Mouse (Mus musculus) heart, embryonic 11.5 days (tissue): ENCODE measurements at regions not wholly inside any gene's neighbourhood (a gene's known extent, or its start where the extent isn't known, plus 50 kb on each side); places are given as distances from the start of the nearest gene placed in this dataset.

Source experiments
- ATAC-seq: fragments of 200-750 bp; cut with Nextera tagmentation; replicated peaks from 2 replicates; pipeline ENCODE4 v1.8.0; 2017; ENCODE audit warnings: moderate library complexity; ENCODE audit not compliant: insufficient number of reproducible peaks, low FRiP score, low TSS enrichment
- H3K27ac ChIP-seq: fragments of 300-500 bp; sonication (generic); 2 replicates; pipeline ENCODE4 v1.5.1; 2014; ENCODE audit warnings: mild to moderate bottlenecking, low read depth, low read length
- H3K27me3 ChIP-seq: fragments of 300-500 bp; sonication (generic); 2 replicates; pipeline ENCODE4 v1.6.1; 2014; ENCODE audit warnings: mild to moderate bottlenecking, low read length, mixed read lengths; ENCODE audit not compliant: control insufficient read depth, insufficient read depth
- H3K36me3 ChIP-seq: fragments of 300-500 bp; sonication (generic); 2 replicates; pipeline ENCODE4 v1.6.1; 2014; ENCODE audit warnings: mild to moderate bottlenecking, low read length, moderate library complexity, mixed read lengths; ENCODE audit not compliant: control insufficient read depth, insufficient read depth
- H3K4me1 ChIP-seq: fragments of 300-500 bp; sonication (generic); 2 replicates; pipeline ENCODE4 v1.6.1; 2014; ENCODE audit warnings: low read length; ENCODE audit not compliant: control insufficient read depth, insufficient read depth
- H3K4me2 ChIP-seq: fragments of 300-500 bp; sonication (generic); 2 replicates; pipeline ENCODE4 v1.6.1; 2014; ENCODE audit warnings: mild to moderate bottlenecking, moderate library complexity
- H3K4me3 ChIP-seq: fragments of 300-500 bp; sonication (generic); 2 replicates; pipeline ENCODE4 v1.5.1; 2014; ENCODE audit warnings: low read depth, low read length
- H3K9ac ChIP-seq: fragments of 300-500 bp; sonication (generic); 2 replicates; pipeline ENCODE4 v1.6.1; 2014; ENCODE audit warnings: mild to moderate bottlenecking, low read depth, low read length, moderate library complexity
- H3K9me3 ChIP-seq: fragments of 300-500 bp; sonication (generic); replicated peaks from 2 replicates; pipeline ENCODE4 v1.6.1; 2016; ENCODE audit warnings: low read length; ENCODE audit not compliant: control insufficient read depth
- WGBS: fragments of 180-500 bp; shearing (Covaris S2); extraction: QIAGEN DNeasy Blood & Tissue Kit; methylation state at CpG from one replicate; pipeline ENCODE4 v1.1.7; 2014; ENCODE audit not compliant: insufficient replicate concordance; 5-methylcytosine and 5-hydroxymethylcytosine counted together

DNA sequence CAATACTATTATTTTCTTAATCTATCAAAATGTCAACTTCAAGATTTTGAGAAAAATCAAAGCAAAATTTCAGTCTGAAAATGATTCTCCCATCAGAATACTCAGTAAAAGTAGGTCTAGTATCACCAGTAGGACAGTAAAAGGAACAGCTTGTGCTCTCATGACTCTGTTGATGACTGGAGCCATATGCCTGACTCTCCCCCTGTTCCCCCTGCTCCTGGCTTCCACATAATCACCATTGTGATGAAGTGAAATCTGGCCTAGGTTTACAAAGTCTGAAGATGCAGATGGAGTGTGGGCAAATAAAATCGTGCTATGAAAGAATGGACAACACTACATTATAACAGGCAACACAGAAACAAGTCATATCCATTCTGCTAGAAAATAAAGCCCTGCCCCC, 708.3 kb upstream of the Nrsn1 start:
- Histone ChIP-seq H3K9ac (no peak overlapping the region), H3K27me3 (no peaks in the 10 kb centered on the region), H3K27ac (no peak overlapping the region), H3K4me3 (no peak overlapping the region), H3K4me1 (no peaks in the 10 kb centered on the region), H3K4me2 (no peak overlapping the region), H3K9me3 (no peaks in the 10 kb centered on the region), H3K36me3 (no peaks in the 10 kb centered on the region)
- 57% methylated on average over 1 of the region's 1 CpGs for WGBS
- ATAC-seq = no peak

- no peak overlapping the region for H3K4me3 ChIP-seq
- H3K4me1 ChIP-seq = peaks cover 4% of the 10 kb centered on the region; the same call in 1 of the 2 replicates
- H3K9me3 ChIP-seq = no peaks in the 10 kb centered on the region
- no peak overlapping the region for H3K27ac ChIP-seq
- H3K36me3 ChIP-seq = no peaks in the 10 kb centered on the region
- H3K9ac ChIP-seq = no peak overlapping the region
- ATAC-seq = no peak
- no peak overlapping the region for H3K4me2 ChIP-seq
- no peaks in the 10 kb centered on the region for H3K27me3 ChIP-seq
Measured at GRCm38 (mm10) chr13:25958592-25958991, 688.3 kb upstream of the Nrsn1 start.

DNA sequence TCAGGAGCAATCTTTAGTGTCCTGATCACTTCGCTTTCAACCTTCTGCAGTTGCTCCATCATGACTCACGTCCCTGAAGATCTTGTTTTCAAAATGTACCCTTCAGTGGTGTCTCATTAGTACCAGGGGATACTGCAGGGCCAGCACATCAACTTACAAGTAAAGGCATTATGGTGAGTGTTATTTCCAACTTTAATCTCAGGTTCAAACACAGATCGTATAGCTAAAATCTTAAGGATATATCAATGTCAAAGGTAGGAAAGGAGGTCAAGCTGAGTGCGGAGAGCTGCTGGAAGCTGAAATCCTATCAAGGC, 687.8 kb upstream of the Nrsn1 start:
- no peaks in the 10 kb centered on the region for H3K36me3 ChIP-seq
- H3K27me3 ChIP-seq = no peaks in the 10 kb centered on the region
- no peak overlapping the region for H3K27ac ChIP-seq
- WGBS = 63% methylated on average over 4 of the region's 4 CpGs
- no peak overlapping the region for H3K4me3 ChIP-seq
- H3K4me1 ChIP-seq = peaks cover 4% of the 10 kb centered on the region; the same call in 1 of the 2 replicates
- H3K4me2 ChIP-seq = no peak overlapping the region
- no peaks in the 10 kb centered on the region for H3K9me3 ChIP-seq
- H3K9ac ChIP-seq = no peak overlapping the region
- ATAC-seq = no peak

GRCm38 (mm10) chr13:25957451-25958152, 687.3 kb upstream of the Nrsn1 start:
- no peak for ATAC-seq
- 48% methylated on average over 4 of the region's 4 CpGs for WGBS

GRCm38 (mm10) chr13:25937631-25938030, 667.3 kb upstream of the Nrsn1 start:
- H3K9me3 ChIP-seq = no peaks in the 10 kb centered on the region
- H3K4me2 ChIP-seq = no peak overlapping the region
- peaks cover 6% of the 10 kb centered on the region for H3K4me1 ChIP-seq
- no peak overlapping the region for H3K9ac ChIP-seq
- no peak overlapping the region for H3K27ac ChIP-seq
- H3K4me3 ChIP-seq = no peak overlapping the region
- no peaks in the 10 kb centered on the region for H3K36me3 ChIP-seq
- H3K27me3 ChIP-seq = no peaks in the 10 kb centered on the region
- ATAC-seq = no peak
- 64% methylated on average over 1 of the region's 1 CpGs for WGBS

More at GRCm38 (mm10) chr13:25957451-25958152, 687.3 kb upstream of the Nrsn1 start:
- Histone ChIP-seq H3K9ac (no peak overlapping the region), H3K27ac (no peak overlapping the region), H3K4me3 (no peak overlapping the region), H3K36me3 (no peaks in the 10 kb centered on the region), H3K4me2 (no peak overlapping the region), H3K27me3 (no peaks in the 10 kb centered on the region), H3K9me3 (no peaks in the 10 kb centered on the region), H3K4me1 (peaks cover 4% of the 10 kb centered on the region; the same call in 1 of the 2 replicates)

GRCm38 (mm10) chr13:25933783-25934182, 663.5 kb upstream of the Nrsn1 start:
- H3K4me2 ChIP-seq = no peak overlapping the region
- 38% methylated on average over 3 of the region's 3 CpGs for WGBS
- no peaks in the 10 kb centered on the region for H3K9me3 ChIP-seq
- H3K27me3 ChIP-seq = no peaks in the 10 kb centered on the region
- H3K9ac ChIP-seq = no peak overlapping the region
- no peaks in the 10 kb centered on the region for H3K36me3 ChIP-seq
- H3K4me1 ChIP-seq = peaks cover 6% of the 10 kb centered on the region
- peak overlapping the region; percentile 24; the same call in 1 of the 2 replicates for H3K27ac ChIP-seq
- ATAC-seq = no peak
- H3K4me3 ChIP-seq = no peak overlapping the region

DNA sequence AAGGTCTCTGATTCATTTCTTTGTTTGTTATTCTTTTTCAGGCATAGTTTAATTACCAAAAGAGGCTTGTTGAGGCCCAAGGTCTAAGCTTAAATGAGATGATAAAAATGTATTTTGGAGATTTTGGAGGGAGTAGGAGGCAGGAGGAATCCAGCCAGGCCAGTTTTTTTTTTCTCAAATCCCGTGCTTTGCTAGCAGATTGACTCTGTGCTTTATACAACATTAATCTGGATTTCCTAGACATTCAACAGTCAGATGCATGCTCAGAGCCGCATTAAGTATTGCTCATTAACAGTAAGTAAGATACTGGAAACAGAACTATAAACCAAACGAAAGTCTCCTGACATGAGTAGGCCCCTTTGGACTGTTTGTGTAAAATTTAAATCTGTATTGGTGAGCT, 662.9 kb upstream of the Nrsn1 start:
- Histone ChIP-seq H3K9me3 (no peaks in the 10 kb centered on the region), H3K27me3 (no peaks in the 10 kb centered on the region), H3K27ac (0 out of 2 replicates have a peak overlapping the region, but pooled peaks have one; percentile 24), H3K4me3 (no peak overlapping the region), H3K4me2 (no peak overlapping the region), H3K4me1 (peaks cover 6% of the 10 kb centered on the region), H3K9ac (no peak overlapping the region), H3K36me3 (no peaks in the 10 kb centered on the region)
- ATAC-seq = no peak
- 59% methylated on average over 3 of the region's 3 CpGs for WGBS

DNA sequence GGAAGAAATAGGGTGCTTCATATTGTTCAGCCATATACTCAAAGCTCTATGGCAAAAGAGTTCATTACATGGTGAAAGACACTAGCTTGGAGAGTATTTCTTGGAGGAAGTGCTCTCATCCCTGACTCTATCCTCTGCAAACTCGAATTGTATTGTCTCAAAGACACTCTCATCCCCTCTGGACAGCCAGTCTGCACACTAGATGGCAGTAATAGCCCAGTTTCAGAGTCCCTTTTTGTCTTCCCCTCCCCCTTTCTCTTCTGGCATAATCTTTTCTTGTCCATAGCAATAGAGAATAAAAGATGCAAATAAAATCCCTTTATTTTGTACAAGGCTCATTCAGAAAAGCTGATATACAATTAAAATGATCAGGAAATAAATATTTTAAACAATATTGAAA, 662.5 kb upstream of the Nrsn1 start:
- H3K4me2 ChIP-seq = no peak overlapping the region
- H3K4me3 ChIP-seq = no peak overlapping the region
- ATAC-seq = no peak
- WGBS = 0% methylated on average over 1 of the region's 1 CpGs
- no peak overlapping the region for H3K9ac ChIP-seq
- H3K9me3 ChIP-seq = no peaks in the 10 kb centered on the region
- H3K27me3 ChIP-seq = no peaks in the 10 kb centered on the region
- H3K27ac ChIP-seq = no peak overlapping the region
- no peaks in the 10 kb centered on the region for H3K36me3 ChIP-seq
- peaks cover 6% of the 10 kb centered on the region for H3K4me1 ChIP-seq

- H3K4me1 ChIP-seq = peaks cover 6% of the 10 kb centered on the region
- no peaks in the 10 kb centered on the region for H3K9me3 ChIP-seq
- no peaks in the 10 kb centered on the region for H3K27me3 ChIP-seq
- no peak overlapping the region for H3K4me3 ChIP-seq
- H3K4me2 ChIP-seq = no peak overlapping the region
- H3K27ac ChIP-seq = no peak overlapping the region
- H3K9ac ChIP-seq = no peak overlapping the region
- H3K36me3 ChIP-seq = no peaks in the 10 kb centered on the region
- no peak for ATAC-seq
- WGBS = 69% methylated on average over 2 of the region's 2 CpGs
Measured at GRCm38 (mm10) chr13:25932365-25932764, 662.1 kb upstream of the Nrsn1 start.
